Mouse (Mus musculus) midbrain, embryonic 14.5 days (tissue): Measurements from ENCODE around the gene 2810408A11Rik. TPM values are rescaled to one million over a fixed set of nuclear protein-coding genes. Genes with fewer than 3 reads are reported as not detected.
"Not testable (repeated sequence)": the region's sequence is repeated elsewhere in the genome, so short reads cannot be mapped to it uniquely, and the experiment has no call there.

Experiments
- ATAC-seq: fragments of 200-750 bp; cut with Nextera tagmentation; 2 replicates; pipeline ENCODE4 v1.8.0; 2017; ENCODE audit warnings: moderate number of reproducible peaks, moderate library complexity; ENCODE audit not compliant: low FRiP score, low TSS enrichment
- DNase-seq: peaks from one replicate; pipeline ENCODE4 v3.0.0-alpha.2; 2015
- H3K27ac ChIP-seq: fragments of 300-500 bp; sonication (generic); replicated peaks from 2 replicates; pipeline ENCODE4 v1.5.1; 2014; ENCODE audit warnings: mild to moderate bottlenecking, low read depth, low read length, moderate library complexity
- H3K27me3 ChIP-seq: fragments of 300-500 bp; sonication (generic); 2 replicates; pipeline ENCODE4 v1.6.1; 2014; ENCODE audit warnings: low read length, control low read depth, mixed read lengths; ENCODE audit not compliant: control insufficient read depth, insufficient read depth
- H3K36me3 ChIP-seq: fragments of 300-500 bp; sonication (generic); 2 replicates; pipeline ENCODE4 v1.6.1; 2014; ENCODE audit warnings: low read length, control low read depth; ENCODE audit not compliant: control insufficient read depth, insufficient read depth
- H3K4me1 ChIP-seq: fragments of 300-500 bp; sonication (generic); 2 replicates; pipeline ENCODE4 v1.6.1; 2014; ENCODE audit warnings: mild to moderate bottlenecking, antibody characterized with exemption, low read length, control low read depth; ENCODE audit not compliant: control insufficient read depth, insufficient read depth
- H3K4me2 ChIP-seq: fragments of 300-500 bp; sonication (generic); 2 replicates; pipeline ENCODE4 v1.6.1; 2014; ENCODE audit warnings: mild to moderate bottlenecking, low read length, moderate library complexity
- H3K4me3 ChIP-seq: fragments of 300-500 bp; sonication (generic); replicated peaks from 2 replicates; pipeline ENCODE4 v1.5.1; 2014; ENCODE audit warnings: low read depth, low read length
- H3K9ac ChIP-seq: fragments of 300-500 bp; sonication (generic); replicated peaks from 2 replicates; pipeline ENCODE4 v1.6.1; 2014; ENCODE audit warnings: mild to moderate bottlenecking, low read length, moderate library complexity
- H3K9me3 ChIP-seq: fragments of 300-500 bp; sonication (generic); 2 replicates; pipeline ENCODE4 v1.6.1; 2016; ENCODE audit warnings: low read length, control low read depth, mixed read lengths; ENCODE audit not compliant: control insufficient read depth
- WGBS: fragments of 180-500 bp; shearing (Covaris S2); extraction: QIAGEN DNeasy Blood & Tissue Kit; methylation state at CpG from one replicate; pipeline ENCODE4 v1.1.7; 2014; 5-methylcytosine and 5-hydroxymethylcytosine counted together
- polyA plus RNA-seq: library from polyadenylated mRNA; unstranded; fragments of >200 nt; fragmentation: Nextera tagmentation; extraction: Ambion mirVana; gene quantifications from 2 replicates; pipeline ENCODE4 v1.2.1, GENCODE M21; 2014

2810408A11Rik gene
- polyA plus RNA-seq, 1 experiment from 2014 or later = 13.0 TPM

DNA sequence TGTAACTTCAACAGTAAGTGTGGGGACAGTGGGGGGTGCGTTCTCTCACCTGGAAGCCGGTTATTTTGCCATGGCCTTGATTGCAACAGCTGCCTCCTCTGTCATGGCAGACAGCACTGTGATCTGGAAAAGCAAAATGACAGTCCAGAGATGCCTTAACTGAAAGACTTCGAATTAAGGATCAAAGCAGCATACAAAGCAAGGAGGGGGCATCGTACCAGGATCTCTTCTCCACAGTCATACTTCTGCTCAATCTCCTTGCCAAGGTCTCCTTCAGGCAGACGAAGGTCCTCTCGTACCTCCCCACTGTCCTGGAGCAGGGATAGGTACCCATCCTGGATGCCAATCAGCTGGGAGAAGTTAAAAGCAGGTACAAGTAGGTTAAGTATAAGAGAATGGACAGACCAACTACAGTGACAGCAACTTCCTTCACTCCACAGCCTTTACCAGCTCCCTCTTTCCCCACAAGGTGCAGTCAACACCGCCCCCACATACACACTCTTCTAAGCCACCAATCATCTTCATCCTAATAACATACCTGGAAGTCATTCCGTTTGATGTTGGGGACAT, 16.7 kb upstream of the 2810408A11Rik start:
- Histone ChIP-seq H3K27me3 (no peaks in the 10 kb centered on the region), H3K27ac (no peak overlapping the region), H3K9ac (no peak overlapping the region), H3K4me2 (no peak overlapping the region), H3K4me1 (peaks cover 24% of the 10 kb centered on the region), H3K9me3 (no peaks in the 10 kb centered on the region), H3K36me3 (peaks cover 54% of the 10 kb centered on the region), H3K4me3 (no peak overlapping the region)
- WGBS = 88% methylated on average over 8 of the region's 8 CpGs
- ATAC-seq (no peak), DNase-seq (no peak)

DNA sequence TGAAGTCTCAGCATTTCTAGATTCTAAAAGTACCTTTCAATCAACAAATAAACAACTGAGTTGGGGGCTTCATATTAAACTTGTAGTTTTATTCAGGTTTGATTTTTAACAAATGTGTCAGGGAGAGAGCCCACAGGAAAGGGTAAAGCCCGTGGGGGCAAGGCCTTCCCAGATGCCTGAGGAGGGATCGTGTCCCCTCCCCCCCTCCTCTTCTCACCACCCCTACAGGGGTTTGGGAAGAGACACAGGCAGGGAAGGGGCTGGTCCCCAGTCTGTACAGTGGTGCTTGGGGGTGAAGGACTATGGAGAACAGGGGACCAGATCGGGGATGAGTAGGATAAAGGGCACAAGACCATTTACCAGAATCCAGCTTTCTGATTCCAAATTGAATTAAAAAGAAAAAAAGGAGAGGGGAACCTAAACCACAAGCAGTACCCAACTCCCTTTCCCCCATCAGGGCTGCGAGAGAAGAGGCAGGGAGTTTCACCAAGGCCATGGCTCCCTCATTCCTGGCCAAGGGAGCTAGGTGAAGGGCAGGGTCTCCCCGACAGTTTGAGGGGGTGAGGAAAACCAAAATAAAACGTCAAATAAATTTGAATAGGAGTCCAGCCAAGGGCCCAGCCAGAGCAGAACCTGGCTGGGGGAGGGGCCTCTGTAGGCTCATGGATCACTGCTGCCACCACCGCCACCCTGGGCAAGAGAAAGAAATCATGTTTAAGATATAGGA, 16.0 kb upstream of the 2810408A11Rik start:
- not testable (repeated sequence) for ATAC-seq, H3K27me3 ChIP-seq, DNase-seq, H3K9ac ChIP-seq, H3K27ac ChIP-seq, H3K9me3 ChIP-seq, H3K4me2 ChIP-seq, H3K4me3 ChIP-seq
- 62% methylated on average over 7 of the region's 7 CpGs for WGBS
- H3K36me3 ChIP-seq = peaks cover 61% of the 10 kb centered on the region
- H3K4me1 ChIP-seq = peaks cover 21% of the 10 kb centered on the region

DNA sequence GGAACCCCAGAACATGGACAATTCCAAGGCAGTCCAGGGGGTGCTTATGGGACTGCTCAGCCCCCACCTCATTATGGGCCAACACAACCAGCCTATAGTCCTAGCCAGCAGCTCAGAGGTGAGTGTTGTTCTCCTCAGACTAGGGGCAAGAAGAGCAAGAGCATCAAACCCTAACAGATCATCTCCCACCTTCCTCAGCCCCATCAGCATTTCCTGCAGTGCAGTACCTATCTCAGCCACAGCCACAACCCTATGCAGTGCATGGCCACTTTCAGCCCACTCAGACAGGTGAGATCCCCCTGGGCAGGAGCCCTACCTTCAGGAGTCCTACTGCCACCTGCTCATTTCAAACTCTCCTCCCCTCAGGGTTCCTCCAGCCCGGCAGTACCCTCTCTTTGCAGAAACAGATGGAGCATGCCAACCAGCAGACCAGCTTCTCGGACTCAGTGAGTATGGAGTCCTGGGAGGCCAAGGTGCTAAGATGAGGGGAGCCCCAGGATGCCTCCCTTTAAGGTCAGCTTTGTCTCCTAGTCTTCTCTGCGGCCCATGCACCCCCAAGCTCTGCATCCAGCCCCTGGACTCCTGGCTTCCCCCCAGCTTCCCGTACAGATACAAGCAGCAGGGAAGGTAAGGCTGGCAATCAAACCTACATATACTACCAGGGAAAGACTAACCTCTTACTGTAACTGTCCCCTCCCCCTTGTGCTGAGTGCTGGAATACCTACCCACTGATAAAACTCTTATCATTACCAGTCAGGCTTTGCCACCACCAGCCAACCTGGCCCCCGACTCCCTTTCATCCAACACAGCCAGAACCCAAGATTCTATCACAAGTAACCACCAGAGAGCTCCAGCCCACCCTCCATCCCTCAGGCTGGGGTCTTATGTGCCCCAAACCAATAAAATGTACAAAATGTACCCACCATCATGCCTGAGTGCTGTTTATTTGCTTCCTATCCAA, 15.2 kb upstream of the 2810408A11Rik start:
- no peak overlapping the region for H3K9ac ChIP-seq
- H3K27ac ChIP-seq = no peak overlapping the region; the same call in 1 of the 2 replicates
- 76% methylated on average over 5 of the region's 5 CpGs for WGBS
- no peaks in the 10 kb centered on the region for H3K27me3 ChIP-seq
- peaks cover 69% of the 10 kb centered on the region for H3K36me3 ChIP-seq
- no peak overlapping the region for H3K4me3 ChIP-seq
- no peak overlapping the region for H3K4me2 ChIP-seq
- ATAC-seq (no peak), DNase-seq (no peak)
- no peaks in the 10 kb centered on the region for H3K9me3 ChIP-seq
- peaks cover 21% of the 10 kb centered on the region for H3K4me1 ChIP-seq

DNA sequence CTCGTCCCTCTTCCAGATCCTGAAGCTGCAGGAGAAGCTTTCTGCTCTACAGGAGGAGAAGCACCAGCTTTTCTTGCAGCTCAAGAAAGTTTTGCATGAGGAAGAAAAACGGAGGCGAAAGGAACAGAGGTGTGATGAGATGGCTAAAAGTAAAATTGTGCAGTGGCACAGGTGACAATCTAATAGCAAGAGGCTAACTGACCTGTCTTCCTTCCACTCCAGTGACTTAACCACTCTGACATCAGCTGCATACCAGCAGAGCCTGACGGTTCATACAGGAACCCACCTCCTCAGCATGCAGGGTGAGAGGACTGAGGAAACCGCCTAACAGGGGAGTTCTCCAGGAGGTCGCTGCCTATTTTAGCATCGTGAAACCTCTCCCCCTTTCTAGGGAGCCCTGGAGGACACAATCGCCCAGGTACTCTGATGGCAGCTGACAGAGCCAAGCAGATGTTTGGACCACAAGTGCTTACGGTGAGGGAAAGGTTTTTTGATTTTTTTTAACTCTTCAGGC, 14.2 kb upstream of the 2810408A11Rik start:
- peak overlapping the region; percentile 99 for H3K4me2 ChIP-seq
- peak overlapping the region; percentile 82; the same call in 1 of the 2 replicates for H3K9ac ChIP-seq
- DNase-seq (no peak), ATAC-seq (no peak)
- peaks cover 79% of the 10 kb centered on the region for H3K36me3 ChIP-seq
- H3K27ac ChIP-seq = no peak overlapping the region
- peaks cover 21% of the 10 kb centered on the region for H3K4me1 ChIP-seq
- 43% methylated on average over 9 of the region's 9 CpGs for WGBS
- H3K9me3 ChIP-seq = no peaks in the 10 kb centered on the region
- peak overlapping the region; percentile 80 for H3K4me3 ChIP-seq
- no peaks in the 10 kb centered on the region for H3K27me3 ChIP-seq

DNA sequence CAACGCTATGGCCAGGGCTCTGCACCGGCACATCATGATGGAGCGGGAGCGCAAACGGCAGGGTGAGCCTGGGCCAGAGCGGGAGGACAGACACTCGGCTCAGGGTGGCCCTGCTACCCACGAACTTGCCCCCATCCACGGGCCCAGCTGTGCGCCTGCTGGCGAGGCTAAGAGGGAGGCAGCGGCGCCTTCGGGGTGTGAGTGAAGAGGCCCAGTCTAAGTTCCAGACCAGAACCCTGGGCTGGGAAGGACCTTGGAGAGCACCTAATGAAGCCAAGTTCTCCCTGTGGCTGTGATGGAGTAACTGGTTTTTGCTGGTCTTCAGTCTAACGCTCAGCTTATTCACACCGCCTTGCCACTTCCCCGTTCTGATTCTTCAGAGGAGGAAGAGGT, 13.6 kb upstream of the 2810408A11Rik start:
- Histone ChIP-seq H3K27ac (peak overlapping the region; percentile 90), H3K9me3 (no peaks in the 10 kb centered on the region), H3K4me1 (peaks cover 18% of the 10 kb centered on the region), H3K9ac (peak overlapping the region; percentile 82), H3K4me2 (peak overlapping the region; percentile 99), H3K4me3 (peak overlapping the region; percentile 80), H3K36me3 (peaks cover 85% of the 10 kb centered on the region), H3K27me3 (no peaks in the 10 kb centered on the region)
- DNase-seq = no peak
- WGBS = 4% methylated on average over 17 of the region's 17 CpGs
- no peak; the same call in 1 of the 2 replicates for ATAC-seq

DNA sequence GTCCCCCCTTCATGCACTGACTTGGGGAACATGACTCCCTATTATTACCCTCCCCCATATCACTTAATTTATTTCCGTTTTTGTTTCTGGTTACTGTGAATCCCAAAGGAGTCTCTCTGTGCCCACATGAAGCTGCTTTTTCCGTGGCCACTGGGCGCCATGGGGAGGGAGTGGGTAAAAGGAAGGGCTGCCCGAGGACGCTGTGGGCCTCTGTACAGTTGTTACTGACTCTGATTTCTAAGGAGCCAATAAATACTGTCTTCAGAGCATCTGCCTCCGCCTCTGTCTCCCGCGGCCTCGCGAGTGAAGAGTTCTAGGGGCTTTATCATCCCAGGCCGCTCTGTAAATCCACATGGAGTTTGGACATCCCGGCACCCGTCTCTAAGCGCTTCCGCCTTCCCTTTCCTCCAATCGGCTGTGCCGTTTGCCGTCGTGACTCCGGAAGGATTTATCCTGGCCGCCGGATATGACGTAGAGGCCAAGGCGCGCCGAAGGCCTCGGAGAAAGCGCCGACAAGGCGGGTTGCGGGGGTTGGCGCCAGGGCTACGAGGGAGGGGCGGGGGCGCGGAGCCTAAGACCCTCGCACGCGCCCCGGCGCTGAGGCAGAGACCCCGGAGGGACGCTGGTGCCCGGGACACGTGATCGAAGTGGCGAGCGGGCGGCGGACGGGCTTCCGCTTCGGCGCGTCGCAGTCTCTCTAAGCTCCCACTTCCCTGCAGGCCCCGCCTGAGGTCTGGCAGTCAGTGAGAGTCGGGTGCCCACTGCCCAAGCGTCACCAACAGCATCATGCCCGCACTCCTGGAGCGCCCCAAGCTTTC, 13.0 kb upstream of the 2810408A11Rik start, which contains the start of gene Gps2:
Gene Gps2, plus strand, starts transcription at position 335 of the 818 bp plus-strand sequence.
- no peaks in the 10 kb centered on the region for H3K9me3 ChIP-seq
- peak within 1 kb of the TSS; percentile 82 for H3K9ac ChIP-seq
- WGBS = 1% methylated on average over 55 of the region's 61 CpGs
- peak within 1 kb of the TSS; percentile 99 for H3K4me2 ChIP-seq
- ATAC-seq (peak; percentile 93), DNase-seq (peak; percentile 97)
- H3K4me3 ChIP-seq = peak within 1 kb of the TSS; percentile 80
- peaks cover 17% of the 10 kb centered on the region for H3K4me1 ChIP-seq
- peaks cover 88% of the 10 kb centered on the region for H3K36me3 ChIP-seq
- peak within 1 kb of the TSS; percentile 90 for H3K27ac ChIP-seq
- H3K27me3 ChIP-seq = no peaks in the 10 kb centered on the region

DNA sequence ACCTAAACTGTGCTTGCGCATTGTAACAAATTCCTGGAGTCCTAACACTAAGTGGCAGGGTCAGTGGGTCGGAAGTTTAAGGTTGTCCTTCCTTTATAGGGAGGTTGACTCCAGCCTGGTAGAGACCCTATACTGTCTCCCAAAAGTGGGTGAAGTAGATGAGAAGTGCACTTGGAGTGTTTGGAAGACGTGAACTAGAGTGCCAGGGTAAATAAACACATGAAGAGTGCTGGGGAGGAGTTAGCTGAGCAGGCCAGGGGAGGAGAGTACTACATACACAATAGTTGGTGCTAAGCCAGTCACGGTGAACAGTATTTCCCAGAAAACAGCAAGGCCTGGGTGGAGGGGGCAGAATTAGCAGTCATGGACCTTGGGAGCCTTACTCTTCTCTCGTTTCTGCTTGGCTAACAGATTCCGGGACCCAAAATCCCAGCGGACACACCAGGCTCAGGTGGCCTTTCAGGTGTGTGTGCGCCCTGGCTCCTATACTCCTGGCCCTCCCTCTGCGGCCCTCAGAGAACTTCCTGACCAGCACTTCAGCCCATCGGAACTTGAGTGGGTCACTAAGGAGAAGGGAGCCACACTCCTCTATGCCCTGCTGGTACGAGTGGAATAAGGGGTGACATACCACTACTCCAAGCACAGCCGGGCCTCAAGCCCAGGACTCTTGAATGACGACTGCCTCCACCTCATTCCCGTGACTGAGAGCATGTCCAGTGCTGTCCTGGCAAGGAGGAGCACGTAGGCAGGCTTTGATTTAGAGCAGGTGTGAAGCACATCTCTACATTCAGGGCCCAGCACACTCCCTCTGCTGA, 12.1 kb upstream of the 2810408A11Rik start:
- Histone ChIP-seq H3K27ac (peak overlapping the region; percentile 90; the same call in 1 of the 2 replicates), H3K36me3 (peaks cover 88% of the 10 kb centered on the region), H3K4me1 (peaks cover 17% of the 10 kb centered on the region), H3K9me3 (no peaks in the 10 kb centered on the region), H3K9ac (peak overlapping the region; percentile 82; the same call in 1 of the 2 replicates), H3K4me2 (peak overlapping the region; percentile 99), H3K27me3 (no peaks in the 10 kb centered on the region), H3K4me3 (peak overlapping the region; percentile 80; the same call in 1 of the 2 replicates)
- WGBS = 79% methylated on average over 15 of the region's 15 CpGs
- DNase-seq (no peak), ATAC-seq (peak; percentile 26; the same call in 1 of the 2 replicates)
